Mouse (Mus musculus) embryonic fibroblast, embryonic 13.5 days (primary cell): Measurements from ENCODE around the gene Rsph9.

Experiments
- CTCF ChIP-seq: IDR thresholded peaks from 2 replicates; pipeline ENCODE4 v1.5.1; 2011; ENCODE audit warnings: mild to moderate bottlenecking, control low read depth, low read length, moderate library complexity, borderline replicate concordance; ENCODE audit not compliant: insufficient read depth
- POLR2A ChIP-seq: IDR thresholded peaks from 2 replicates; pipeline ENCODE4 v1.6.1; 2011; ENCODE audit warnings: low read depth, mild to moderate bottlenecking, control low read depth, low read length, moderate library complexity

DNA sequence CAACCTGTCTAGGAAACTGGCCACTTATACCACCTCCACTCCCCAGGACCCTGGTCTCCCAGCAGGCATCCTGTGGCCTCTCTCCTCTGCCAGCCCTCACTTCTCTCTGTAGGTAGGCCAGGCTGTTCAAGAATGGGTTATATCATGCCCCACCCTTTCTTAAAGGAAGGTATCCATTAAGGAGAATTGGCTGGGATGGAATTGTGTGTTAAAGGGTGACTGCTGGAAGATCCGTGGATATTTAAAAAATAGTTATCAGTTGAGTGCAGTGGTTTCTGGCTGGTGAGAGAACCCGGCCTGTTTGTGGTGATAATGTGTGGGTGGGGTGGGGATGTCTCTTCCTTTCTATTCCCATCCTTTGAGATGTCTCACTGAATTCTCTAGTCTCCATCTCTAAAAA is 15.2 kb upstream of the Rsph9 start:
- TF ChIP-seq CTCF, result no peak
- no peak for TF ChIP-seq POLR2A
